Mouse (Mus musculus) hindbrain, embryonic 10.5 days (tissue): ENCODE results near the gene Tmem132a. TPM values are rescaled to one million over a fixed set of nuclear protein-coding genes. Genes with fewer than 3 reads are reported as not detected.
A peak's percentile ranks its signal among the peaks of the same experiment; 100 is the strongest.

Source experiments
- DNase-seq: peaks from one replicate; pipeline ENCODE4 v3.0.0-alpha.2; 2017; ENCODE audit warnings: low spot score
- H3K27ac ChIP-seq: fragments of 300-500 bp; sonication (generic); 2 replicates; pipeline ENCODE4 v1.5.1; 2016; ENCODE audit warnings: mild to moderate bottlenecking, moderate library complexity
- H3K27me3 ChIP-seq: fragments of 300-500 bp; sonication (generic); 2 replicates; pipeline ENCODE4 v1.6.1; 2016; ENCODE audit warnings: mild to moderate bottlenecking; ENCODE audit not compliant: poor library complexity, insufficient read depth, severe bottlenecking
- H3K36me3 ChIP-seq: fragments of 300-500 bp; sonication (generic); 2 replicates; pipeline ENCODE4 v1.6.1; 2016; ENCODE audit warnings: mild to moderate bottlenecking, moderate library complexity
- H3K4me1 ChIP-seq: fragments of 300-500 bp; sonication (generic); replicated peaks from 2 replicates; pipeline ENCODE4 v1.6.1; 2016; ENCODE audit warnings: mild to moderate bottlenecking
- H3K4me3 ChIP-seq: fragments of 300-500 bp; sonication (generic); 2 replicates; pipeline ENCODE4 v1.5.1; 2016; ENCODE audit warnings: mild to moderate bottlenecking, moderate library complexity
- H3K9me3 ChIP-seq: fragments of 300-500 bp; sonication (generic); 2 replicates; pipeline ENCODE4 v1.6.1; 2016; ENCODE audit warnings: mild to moderate bottlenecking, moderate library complexity
- WGBS: fragments of 180-500 bp; shearing (Covaris S2); methylation state at CpG from one replicate; pipeline ENCODE4 v1.1.7; 2016; 5-methylcytosine and 5-hydroxymethylcytosine counted together
- polyA plus RNA-seq: library from polyadenylated mRNA; unstranded; fragments of >200 nt; fragmentation: Nextera tagmentation; extraction: Ambion mirVana; gene quantifications from 2 replicates; pipeline ENCODE4 v1.2.1, GENCODE M21; 2016

Gene Tmem132a
- polyA plus RNA-seq, 1 experiment from 2014 or later, result 135 TPM

DNA sequence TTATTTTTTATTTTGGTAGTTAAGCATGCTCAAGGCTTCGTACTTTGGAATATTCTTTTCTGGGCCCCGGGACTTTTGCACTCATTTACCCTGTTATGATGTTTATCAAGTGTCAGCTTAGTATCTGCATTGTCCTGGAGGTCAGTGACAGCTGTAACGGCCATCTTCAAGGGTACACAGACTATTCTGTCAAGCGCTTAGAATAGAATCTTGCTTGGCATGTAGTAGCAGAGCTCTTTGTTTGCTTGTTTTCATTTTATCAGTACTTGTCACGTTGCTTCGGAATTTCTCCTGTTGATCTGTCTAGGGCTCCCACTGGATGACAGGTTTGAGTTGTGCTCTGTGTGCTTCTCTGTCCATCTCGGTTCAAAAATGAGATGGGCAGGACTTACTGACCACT, 27.1 kb upstream of the Tmem132a start:
- H3K27me3 ChIP-seq, result no peaks in the 10 kb centered on the region
- WGBS, result 85% methylated on average over 7 of the region's 7 CpGs
- H3K27ac ChIP-seq, result no peak overlapping the region
- peaks cover 50% of the 10 kb centered on the region for H3K36me3 ChIP-seq
- DNase-seq, result no peak
- peaks cover 21% of the 10 kb centered on the region for H3K4me1 ChIP-seq
- H3K4me3 ChIP-seq, result peak overlapping the region; percentile 79
- no peaks in the 10 kb centered on the region for H3K9me3 ChIP-seq

DNA sequence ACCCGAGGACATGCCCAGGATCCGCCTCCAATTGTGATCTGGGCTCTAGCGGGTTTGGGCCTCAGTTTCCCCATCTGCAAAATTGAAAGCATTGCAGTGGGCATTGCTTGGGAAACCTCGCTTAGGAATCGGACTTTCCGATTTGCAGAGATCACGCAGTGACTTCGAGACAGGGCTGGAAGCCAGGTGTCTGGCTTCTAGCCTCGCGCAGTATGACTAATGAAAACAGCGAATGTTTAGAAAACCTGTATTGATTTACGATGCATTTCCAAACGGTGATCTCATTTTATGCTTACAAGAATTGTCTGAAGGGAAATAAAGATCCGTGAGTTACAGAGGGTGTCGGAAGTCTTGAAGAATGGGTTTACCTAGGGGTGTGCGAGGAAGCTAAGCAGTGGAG, 26.0 kb upstream of the Tmem132a start:
- 3% methylated on average over 16 of the region's 16 CpGs for WGBS

DNA sequence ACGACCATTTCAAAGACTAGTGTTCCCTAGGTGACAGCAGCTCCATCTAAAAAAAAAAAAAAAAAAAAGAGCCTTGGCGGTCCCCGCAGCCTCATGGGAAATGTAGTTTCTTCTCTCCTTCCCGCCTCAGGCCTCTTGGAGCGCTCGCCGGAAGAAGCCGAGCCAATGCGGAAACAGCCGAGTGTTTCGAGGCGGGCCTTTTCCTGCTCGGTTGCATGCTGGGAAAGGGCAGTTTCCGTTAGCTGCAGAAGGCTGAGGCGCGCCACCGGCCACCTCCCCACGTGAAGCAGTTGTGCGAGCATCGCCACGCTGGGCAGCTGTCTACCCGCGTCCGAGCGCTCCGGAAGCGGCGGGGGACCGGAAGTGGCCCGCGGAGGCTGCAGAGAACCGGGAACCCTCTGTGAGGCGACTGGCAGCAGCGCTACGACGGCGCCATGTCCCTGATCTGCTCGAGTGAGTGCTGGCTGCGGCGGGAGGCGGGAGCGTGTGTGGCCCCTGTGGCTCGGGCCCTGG, 25.3 kb upstream of the Tmem132a start, which contains the start of gene Prpf19:
Gene Prpf19, plus strand, starts transcription at position 216 of the 513 bp plus-strand sequence.
- DNase-seq, result peak; percentile 99
- peaks cover 21% of the 10 kb centered on the region for H3K4me1 ChIP-seq
- H3K27ac ChIP-seq, result peak within 1 kb of the TSS; percentile 93
- WGBS, result 0% methylated on average over 43 of the region's 43 CpGs
- H3K4me3 ChIP-seq, result peak within 1 kb of the TSS; percentile 79
- no peaks in the 10 kb centered on the region for H3K27me3 ChIP-seq
- peaks cover 33% of the 10 kb centered on the region for H3K36me3 ChIP-seq
- no peaks in the 10 kb centered on the region for H3K9me3 ChIP-seq

More for the DNA sequence above, 26.0 kb upstream of the Tmem132a start:
- Histone ChIP-seq H3K27me3 (no peaks in the 10 kb centered on the region), H3K9me3 (no peaks in the 10 kb centered on the region), H3K4me1 (peaks cover 21% of the 10 kb centered on the region), H3K27ac (peak overlapping the region; percentile 93), H3K4me3 (peak overlapping the region; percentile 79), H3K36me3 (peaks cover 39% of the 10 kb centered on the region)
- DNase-seq, result no peak

DNA sequence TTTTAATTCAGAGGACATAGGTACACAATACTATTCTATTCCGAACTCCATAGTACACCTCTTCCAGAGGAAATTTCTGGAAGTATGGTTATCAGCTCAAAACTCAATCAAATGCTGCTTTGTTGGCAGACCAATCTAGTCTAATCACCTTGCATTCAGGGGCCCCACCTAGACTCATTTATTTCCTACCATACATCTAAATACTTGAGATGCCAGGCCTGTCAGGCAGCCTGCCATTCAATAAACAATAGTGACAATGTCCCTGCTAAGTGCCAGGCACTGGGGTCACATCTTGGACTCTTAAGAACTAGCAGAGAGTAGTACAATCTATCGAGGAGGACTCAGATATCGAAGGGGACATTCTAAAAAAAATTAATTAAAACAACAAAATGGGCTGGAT, 22.5 kb upstream of the Tmem132a start:
- Histone ChIP-seq H3K4me1 (peaks cover 20% of the 10 kb centered on the region), H3K27me3 (no peaks in the 10 kb centered on the region), H3K36me3 (peaks cover 4% of the 10 kb centered on the region), H3K9me3 (no peaks in the 10 kb centered on the region), H3K4me3 (no peak overlapping the region), H3K27ac (no peak overlapping the region)
- 94% methylated on average over 3 of the region's 3 CpGs for WGBS
- DNase-seq, result no peak

DNA sequence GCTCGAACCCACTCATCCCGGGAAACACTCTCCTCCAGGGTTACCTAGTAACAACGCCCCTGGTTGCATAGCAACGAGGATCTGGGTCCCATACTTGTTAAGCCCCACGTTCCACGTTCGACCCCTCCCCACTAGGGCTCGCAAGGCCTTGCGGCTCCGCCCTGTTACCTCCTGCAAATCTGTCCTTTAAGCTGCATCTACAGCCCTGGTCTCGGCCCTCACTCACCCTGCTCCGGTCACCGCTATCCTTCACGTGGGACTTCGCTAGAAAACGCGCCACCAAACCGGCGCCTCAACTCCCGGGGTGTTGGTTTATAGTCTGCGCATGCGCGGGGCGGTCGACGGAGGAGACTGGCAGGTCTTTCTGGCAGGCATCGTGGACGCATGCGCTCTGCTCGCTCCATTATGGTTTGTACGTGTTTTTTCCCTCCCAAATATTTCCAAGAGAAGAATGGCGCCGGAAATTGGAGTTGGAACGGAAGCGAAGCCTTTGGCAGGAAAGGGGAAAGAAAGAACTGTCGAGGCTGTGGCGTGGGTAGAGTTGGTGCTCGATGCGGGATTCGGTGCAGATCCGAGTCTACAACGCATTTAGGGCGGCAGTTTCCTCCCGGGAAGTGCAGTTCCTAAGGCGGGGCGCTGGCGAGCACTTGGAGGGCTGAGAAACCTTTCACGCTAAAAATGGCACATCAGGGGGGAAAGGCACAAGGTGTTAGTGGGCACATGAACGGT, 11.8 kb upstream of the Tmem132a start, which contains the start of gene Tmem109:
Gene Tmem109, minus strand, starts transcription at position 576 of the 729 bp plus-strand sequence.
- under 1% methylated on average over 49 of the region's 49 CpGs for WGBS
- H3K4me1 ChIP-seq, result peaks cover 30% of the 10 kb centered on the region
- peak within 1 kb of the TSS; percentile 97 for H3K27ac ChIP-seq
- peak within 1 kb of the TSS; percentile 66 for H3K4me3 ChIP-seq
- 0 out of 2 replicates have a peak, but pooled peaks cover 14% of the 10 kb centered on the region for H3K9me3 ChIP-seq
- DNase-seq, result peak; percentile 97
- no peaks in the 10 kb centered on the region for H3K27me3 ChIP-seq
- peaks cover 17% of the 10 kb centered on the region for H3K36me3 ChIP-seq

DNA sequence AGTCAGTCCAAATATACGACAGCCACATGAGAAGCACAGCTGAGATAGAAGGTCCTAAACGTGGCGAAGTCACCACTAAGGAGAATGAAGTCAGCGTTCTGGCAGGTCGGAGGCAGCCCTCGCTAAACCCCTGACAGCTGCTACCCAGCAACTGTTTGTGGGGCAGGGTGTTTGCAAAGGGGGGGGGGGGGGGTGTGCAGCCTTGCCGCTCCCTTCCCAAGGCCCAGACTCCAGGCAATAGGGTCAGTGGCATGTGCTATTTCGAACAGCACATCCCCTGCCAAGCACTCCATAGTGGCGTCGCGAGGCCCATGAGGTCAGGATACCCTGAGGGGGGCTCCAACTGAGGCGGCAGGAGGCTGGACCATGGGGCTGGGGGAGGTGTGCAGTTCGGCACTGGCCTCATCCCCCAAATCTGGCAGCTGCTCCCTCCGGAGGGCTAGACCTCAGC, 11.3 kb upstream of the Tmem132a start:
- peaks cover 17% of the 10 kb centered on the region for H3K36me3 ChIP-seq
- DNase-seq, result no peak
- 0 out of 2 replicates have a peak, but pooled peaks cover 9% of the 10 kb centered on the region for H3K9me3 ChIP-seq
- H3K4me1 ChIP-seq, result peaks cover 30% of the 10 kb centered on the region
- 1% methylated on average over 14 of the region's 14 CpGs for WGBS
- no peaks in the 10 kb centered on the region for H3K27me3 ChIP-seq
- peak overlapping the region; percentile 66 for H3K4me3 ChIP-seq
- H3K27ac ChIP-seq, result peak overlapping the region; percentile 97

DNA sequence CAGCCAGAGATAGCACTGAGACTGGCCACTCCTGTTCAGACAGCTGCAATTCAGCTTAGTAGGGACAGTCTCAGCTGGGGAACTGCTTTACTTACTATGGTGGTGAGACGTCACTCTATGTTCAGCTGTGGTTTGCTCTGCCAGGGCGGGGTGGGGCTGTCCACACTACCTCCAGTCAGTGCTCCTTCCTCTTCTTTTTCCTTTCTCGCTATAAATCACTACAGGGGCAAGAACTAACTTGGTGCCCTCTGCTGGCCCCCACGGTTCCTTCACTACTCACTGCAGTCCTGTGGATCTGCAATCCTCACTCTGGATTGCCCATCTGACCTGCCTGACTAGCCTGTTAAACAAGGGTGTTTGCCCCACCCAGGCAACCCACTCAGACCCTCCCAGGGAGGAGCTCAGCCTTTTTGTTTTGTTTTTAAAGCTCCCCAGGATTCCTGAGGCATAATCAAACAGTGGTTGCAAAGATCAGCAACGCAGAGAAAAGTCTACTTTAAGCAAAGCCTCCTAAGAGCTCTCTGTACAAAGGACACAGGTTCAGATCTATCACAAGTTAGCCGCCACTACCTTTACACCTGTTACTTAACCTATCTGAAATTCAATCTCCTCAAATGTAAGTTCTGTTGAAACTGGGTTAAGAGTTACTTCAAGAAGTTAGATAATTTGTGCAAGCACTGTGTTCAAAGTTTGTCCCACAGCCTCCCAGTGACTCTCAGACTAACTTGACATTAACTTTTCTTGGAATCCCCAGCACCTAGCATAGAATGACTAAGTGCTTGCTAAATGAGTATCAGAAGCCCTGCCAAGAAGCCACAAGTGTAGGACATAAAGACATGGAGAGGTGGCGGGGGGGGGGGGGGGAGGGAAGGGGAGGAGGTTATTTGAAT, 10.6 kb upstream of the Tmem132a start:
- no peak for DNase-seq
- peak overlapping the region; percentile 66 for H3K4me3 ChIP-seq
- H3K4me1 ChIP-seq, result peaks cover 30% of the 10 kb centered on the region
- H3K27ac ChIP-seq, result peak overlapping the region; percentile 97
- no peaks in the 10 kb centered on the region for H3K27me3 ChIP-seq
- 0 out of 2 replicates have a peak, but pooled peaks cover 4% of the 10 kb centered on the region for H3K9me3 ChIP-seq
- 43% methylated on average over 7 of the region's 7 CpGs for WGBS
- peaks cover 17% of the 10 kb centered on the region for H3K36me3 ChIP-seq

DNA sequence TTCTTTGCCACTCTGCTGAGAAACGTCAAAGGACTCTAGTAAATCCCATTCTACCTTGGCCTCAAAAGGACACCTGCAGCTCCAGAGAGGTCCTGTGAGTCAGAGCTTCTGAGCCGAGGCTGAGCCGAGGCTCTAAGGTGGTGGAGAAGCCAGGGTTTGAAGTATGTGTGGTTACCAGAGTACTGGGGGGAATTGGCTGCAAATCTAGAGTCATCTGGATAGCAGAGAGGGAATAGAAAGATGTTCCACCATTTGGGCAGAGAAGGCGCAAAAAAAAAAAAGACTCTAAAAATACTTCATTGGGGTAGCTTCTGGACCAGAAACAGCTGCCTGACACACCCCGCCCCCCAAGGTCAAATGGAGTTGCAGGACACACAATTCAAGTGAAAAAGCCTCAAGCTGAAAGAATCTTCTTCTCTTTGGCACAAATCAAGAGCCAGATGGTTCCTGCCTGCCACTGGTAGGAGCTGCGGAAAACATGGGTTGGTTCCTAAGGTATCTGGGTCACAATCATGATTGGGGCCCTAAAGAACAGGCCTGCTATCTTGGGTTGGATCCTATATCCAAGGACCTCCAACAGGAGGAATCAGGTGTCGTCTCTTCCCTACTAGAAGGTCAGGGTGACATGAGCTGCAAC, 8.6 kb upstream of the Tmem132a start:
- Histone ChIP-seq H3K27ac (no peak overlapping the region), H3K9me3 (no peaks in the 10 kb centered on the region), H3K36me3 (peaks cover 30% of the 10 kb centered on the region), H3K4me1 (peaks cover 30% of the 10 kb centered on the region), H3K27me3 (no peaks in the 10 kb centered on the region), H3K4me3 (no peak overlapping the region)
- 93% methylated on average over 7 of the region's 7 CpGs for WGBS
- DNase-seq, result no peak

DNA sequence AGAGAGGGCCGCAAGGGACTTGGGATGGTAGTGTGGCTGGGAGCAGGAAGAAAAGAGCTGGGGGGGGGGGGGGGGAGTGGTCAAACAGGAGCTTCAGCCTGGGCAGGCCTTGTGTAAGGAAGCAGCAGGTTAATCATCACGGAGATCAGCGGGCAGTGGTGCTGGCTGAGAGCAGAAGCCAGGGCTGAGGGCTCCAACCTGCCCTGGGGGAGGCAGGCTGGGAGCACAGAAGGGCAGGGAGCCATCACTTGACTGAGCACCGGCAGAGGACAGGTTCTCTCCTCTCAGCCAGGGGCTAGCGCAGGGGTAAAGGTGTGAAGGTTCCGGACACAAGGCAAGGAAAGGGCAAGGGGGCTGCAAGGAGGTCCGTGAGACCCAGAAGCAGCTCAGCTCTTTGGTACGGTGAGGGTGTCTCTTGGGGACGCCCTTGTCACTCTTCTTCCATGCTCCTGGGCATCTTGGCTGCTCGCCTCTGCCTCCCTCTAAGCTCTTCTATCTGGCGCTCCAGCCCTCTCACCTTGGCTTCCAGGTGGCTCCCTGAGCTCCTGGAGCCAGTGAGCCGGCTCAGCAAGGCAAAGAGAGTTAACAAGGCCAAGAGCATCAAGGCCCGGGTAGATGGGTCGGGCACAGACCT, 1.7 kb upstream of the Tmem132a start:
- no peak for DNase-seq
- Histone ChIP-seq H3K27ac (no peak overlapping the region), H3K27me3 (peaks cover 7% of the 10 kb centered on the region; the same call in 1 of the 2 replicates), H3K4me1 (peaks cover 50% of the 10 kb centered on the region), H3K9me3 (no peaks in the 10 kb centered on the region), H3K4me3 (no peak overlapping the region), H3K36me3 (peaks cover 51% of the 10 kb centered on the region)
- 77% methylated on average over 14 of the region's 14 CpGs for WGBS

DNA sequence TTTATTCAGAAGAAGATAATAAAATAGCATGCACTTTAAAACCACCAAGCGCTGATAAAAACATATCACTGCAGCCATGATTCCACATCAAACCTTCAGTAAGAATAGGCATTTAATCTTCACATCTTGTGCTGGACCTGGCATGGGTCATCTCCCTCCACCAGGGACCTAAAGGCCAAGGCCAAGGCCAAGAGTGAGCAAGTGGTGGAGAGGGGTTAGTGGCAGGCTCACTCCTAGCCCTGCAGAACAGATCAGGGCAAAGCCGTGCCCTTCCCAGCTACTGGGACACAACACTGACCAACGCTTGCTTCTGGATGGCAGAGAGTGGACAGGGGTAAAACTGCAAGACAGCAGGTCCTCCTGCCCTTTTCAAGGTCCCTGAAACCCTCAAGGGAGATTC, 936 bp upstream of the Tmem132a start:
- Histone ChIP-seq H3K27ac (no peak overlapping the region), H3K4me3 (no peak overlapping the region), H3K27me3 (peaks cover 7% of the 10 kb centered on the region; the same call in 1 of the 2 replicates), H3K4me1 (peaks cover 51% of the 10 kb centered on the region), H3K9me3 (no peaks in the 10 kb centered on the region), H3K36me3 (peaks cover 59% of the 10 kb centered on the region)
- WGBS, result 84% methylated on average over 3 of the region's 3 CpGs
- no peak for DNase-seq

DNA sequence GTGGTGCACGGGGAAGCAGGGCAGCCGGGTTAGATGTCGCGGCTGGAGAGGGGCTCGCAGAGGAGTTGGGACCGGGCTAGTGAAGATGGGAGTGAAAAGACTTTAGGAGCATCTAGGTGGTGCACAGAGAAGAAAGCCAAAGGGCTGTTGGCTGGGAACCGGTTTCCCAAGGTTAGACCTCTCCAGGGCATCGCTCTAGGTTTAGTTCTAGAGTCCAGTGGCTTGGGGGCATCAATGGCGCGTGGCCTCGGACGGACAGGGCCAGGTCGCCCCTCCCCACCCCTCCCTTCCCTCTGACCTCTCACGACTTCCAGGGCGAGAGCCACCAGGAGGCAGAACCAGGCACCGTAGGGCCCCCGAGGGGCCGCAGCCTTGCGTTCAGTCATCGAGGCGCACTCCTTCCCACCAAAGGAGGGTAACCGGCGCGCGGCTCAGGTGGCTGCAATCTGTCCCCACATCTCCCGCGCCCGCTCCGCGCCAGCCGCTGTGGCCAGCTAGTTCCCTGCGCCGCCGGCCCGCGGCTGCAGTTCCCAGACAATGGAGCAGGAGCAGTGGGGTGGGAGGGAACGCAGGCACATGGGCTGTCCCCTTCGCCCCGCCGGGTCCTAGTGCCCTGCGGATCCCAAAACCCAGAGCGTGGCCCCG, 377 bp downstream of the Tmem132a start:
- Histone ChIP-seq H3K4me3 (peak overlapping the region; percentile 85), H3K4me1 (peaks cover 51% of the 10 kb centered on the region), H3K9me3 (no peaks in the 10 kb centered on the region), H3K27ac (peak overlapping the region; percentile 99), H3K36me3 (peaks cover 70% of the 10 kb centered on the region), H3K27me3 (peaks cover 7% of the 10 kb centered on the region; the same call in 1 of the 2 replicates)
- peak; percentile 91 for DNase-seq
- under 1% methylated on average over 43 of the region's 43 CpGs for WGBS
